Mouse (Mus musculus) cortical plate, adult 2 months (tissue): ENCODE measurements around the gene Gramd2. TPM values are rescaled to one million over a fixed set of nuclear protein-coding genes. Genes with fewer than 3 reads are reported as not detected.

ENCODE experiments used
- H3K27ac ChIP-seq: fragments of 200-500 bp; 2 replicates; pipeline ENCODE4 v1.5.1; 2012; ENCODE audit warnings: low read length, control low read depth, inconsistent platforms; ENCODE audit not compliant: insufficient read depth
- H3K4me1 ChIP-seq: fragments of 200-500 bp; 2 replicates; pipeline ENCODE4 v1.6.1; 2011; ENCODE audit warnings: low read length; ENCODE audit not compliant: control insufficient read depth, insufficient read depth
- H3K4me3 ChIP-seq: fragments of 200-500 bp; 2 replicates; pipeline ENCODE4 v1.5.1; 2011; ENCODE audit warnings: mild to moderate bottlenecking, low read length, control low read depth; ENCODE audit not compliant: insufficient read depth
- CTCF ChIP-seq: fragments of 200-500 bp; IDR thresholded peaks from 2 replicates; pipeline ENCODE4 v1.5.1; 2011; ENCODE audit warnings: mild to moderate bottlenecking, control low read depth, low read length; ENCODE audit not compliant: insufficient read depth; ENCODE audit errors: extremely low read depth
- POLR2A ChIP-seq: fragments of 200-500 bp; IDR thresholded peaks from 2 replicates; pipeline ENCODE4 v1.6.1; 2011; ENCODE audit warnings: mild to moderate bottlenecking, low read length, control low read depth; ENCODE audit not compliant: insufficient read depth; ENCODE audit errors: extremely low read depth
- polyA plus RNA-seq: library from polyadenylated mRNA; depleted of rRNA; stranded (reverse); fragments of >200 nt; gene quantifications from 2 replicates; pipeline ENCODE4 v1.2.3, GENCODE M21; 2012

The Gramd2 gene
- polyA plus RNA-seq, 1 experiment = 18.7 TPM

DNA sequence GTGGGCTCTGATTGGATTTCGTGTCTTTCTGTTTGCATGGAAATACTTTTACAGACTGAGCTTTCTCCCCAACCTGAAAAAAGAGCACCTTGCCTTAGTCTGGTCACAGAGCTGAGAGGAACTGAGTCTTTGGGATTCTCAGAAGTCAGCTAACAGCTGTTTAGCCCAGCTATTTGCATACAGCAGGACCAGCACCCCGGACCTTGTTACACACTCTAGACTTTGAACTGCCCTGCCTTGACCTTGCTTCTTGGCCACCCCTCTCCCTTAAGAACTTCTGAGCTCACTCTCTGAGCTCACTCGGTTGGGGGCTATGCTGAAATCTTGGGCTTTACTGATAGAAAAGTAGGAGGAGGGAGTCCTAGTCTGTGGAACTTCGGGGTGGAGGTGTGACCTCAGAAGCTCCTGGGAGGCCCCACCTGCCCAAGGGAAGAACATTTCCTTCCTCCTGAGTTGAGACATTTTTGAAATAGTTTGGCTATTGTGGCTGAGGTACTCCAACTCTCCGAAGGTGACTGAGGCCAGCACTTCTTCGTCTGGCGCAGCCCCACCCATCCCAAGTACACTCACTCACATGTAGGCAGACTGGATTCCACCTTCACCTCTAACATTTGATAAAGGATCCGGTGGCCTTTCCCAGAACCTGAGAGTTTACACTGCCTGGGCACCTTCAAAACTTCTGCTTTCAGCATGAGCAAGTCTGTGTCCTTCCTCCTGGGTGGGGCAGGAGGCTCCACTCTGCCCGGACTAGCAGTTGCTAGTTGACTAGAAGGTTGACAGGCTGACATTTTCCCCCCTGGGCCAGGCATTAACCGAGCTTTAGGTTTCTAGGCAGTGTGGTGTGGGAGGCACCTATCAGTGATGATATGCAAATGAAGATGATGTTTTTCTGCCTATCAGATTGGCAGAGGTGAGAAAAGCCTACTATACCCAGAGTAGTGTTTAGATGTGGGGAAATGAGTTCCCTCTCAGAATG lies 27.2 kb downstream of the Gramd2 start:
- TF ChIP-seq CTCF (no peak), POLR2A (no peak)
- Histone ChIP-seq H3K4me1 (no peaks in the 10 kb centered on the region), H3K4me3 (no peak overlapping the region), H3K27ac (no peak overlapping the region)

GRCm38 (mm10) chr9:59709225-59709624 lies 29.3 kb downstream of the Gramd2 start:
- H3K27ac ChIP-seq = no peak overlapping the region
- TF ChIP-seq CTCF (no peak), POLR2A (no peak)
- H3K4me1 ChIP-seq = no peaks in the 10 kb centered on the region
- no peak overlapping the region for H3K4me3 ChIP-seq

DNA sequence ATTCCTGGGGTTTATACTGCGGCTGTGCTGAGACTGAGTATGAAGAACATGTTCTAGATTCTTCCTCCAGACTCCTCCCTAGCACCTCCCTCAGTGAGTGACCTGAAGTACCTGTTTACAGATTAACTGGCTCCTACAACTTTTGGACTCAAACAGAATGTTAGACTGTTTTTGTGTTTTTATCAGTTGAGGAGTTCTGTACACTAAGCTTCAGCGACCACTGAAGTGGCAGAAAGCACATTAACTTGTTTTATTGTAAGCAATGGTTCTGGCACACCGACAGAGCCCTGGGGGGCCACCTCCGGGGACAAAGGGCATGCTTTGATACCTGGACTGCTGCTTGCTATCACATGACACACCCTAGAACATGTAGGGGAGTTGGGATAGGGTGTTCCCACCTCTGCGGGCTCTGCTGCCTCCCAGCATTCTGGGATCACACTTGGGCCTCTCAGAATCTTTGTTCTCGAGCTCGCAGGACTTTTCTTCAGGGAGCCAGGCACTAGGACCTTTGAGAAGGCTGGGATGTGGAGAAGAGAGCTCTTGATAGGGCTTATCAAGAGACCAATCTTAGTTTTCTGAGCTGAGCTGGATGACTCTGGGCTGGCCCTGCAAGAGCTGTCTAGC lies 36.4 kb downstream of the Gramd2 start:
- Histone ChIP-seq H3K4me1 (no peaks in the 10 kb centered on the region), H3K27ac (no peak overlapping the region), H3K4me3 (no peak overlapping the region)
- no peak for TF ChIP-seq POLR2A
- no peak for TF ChIP-seq CTCF

- no peak overlapping the region for H3K4me3 ChIP-seq
- H3K27ac ChIP-seq = no peak overlapping the region
- TF ChIP-seq CTCF (no peak), POLR2A (no peak)
- peaks cover under 1% of the 10 kb centered on the region; the same call in 1 of the 2 replicates for H3K4me1 ChIP-seq
Observed at GRCm38 (mm10) chr9:59718237-59718636, 38.3 kb downstream of the Gramd2 start.

DNA sequence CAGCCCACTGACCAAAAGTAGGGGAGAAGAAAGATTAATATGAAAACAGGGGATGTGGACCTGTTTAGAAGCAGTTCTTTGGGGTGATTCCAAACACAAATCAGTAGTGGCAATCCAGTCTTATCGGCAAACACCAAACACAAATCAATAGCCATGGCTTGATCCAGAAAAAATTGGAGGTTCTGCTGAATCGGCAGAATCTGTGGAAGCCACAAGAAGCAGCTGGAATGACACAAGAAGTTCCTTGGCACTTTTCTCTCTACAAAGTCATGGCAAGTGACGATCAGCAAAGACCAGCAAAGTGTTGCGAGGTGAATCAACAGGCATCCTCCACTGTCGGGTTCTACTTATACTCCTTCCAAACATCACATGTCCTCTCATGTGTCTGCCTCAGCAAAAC lies 41.2 kb downstream of the Gramd2 start:
- no peak overlapping the region for H3K27ac ChIP-seq
- peaks cover 6% of the 10 kb centered on the region; the same call in 1 of the 2 replicates for H3K4me1 ChIP-seq
- H3K4me3 ChIP-seq = no peak overlapping the region
- TF ChIP-seq POLR2A (no peak), CTCF (no peak)

- no peak overlapping the region for H3K27ac ChIP-seq
- peak; percentile 87 for TF ChIP-seq CTCF
- TF ChIP-seq POLR2A = 0 out of 2 replicates have a peak, but pooled peaks have one; percentile 8
- peak overlapping the region; percentile 32 for H3K4me3 ChIP-seq
- peaks cover 6% of the 10 kb centered on the region; the same call in 1 of the 2 replicates for H3K4me1 ChIP-seq
Observed at GRCm38 (mm10) chr9:59723096-59723657, 43.2 kb downstream of the Gramd2 start.

GRCm38 (mm10) chr9:59723791-59724442 lies 44.0 kb downstream of the Gramd2 start:
- TF ChIP-seq CTCF (no peak), POLR2A (no peak)
- Histone ChIP-seq H3K27ac (peak overlapping the region; percentile 23; the same call in 1 of the 2 replicates), H3K4me3 (no peak overlapping the region; the same call in 1 of the 2 replicates), H3K4me1 (peaks cover 6% of the 10 kb centered on the region; the same call in 1 of the 2 replicates)

DNA sequence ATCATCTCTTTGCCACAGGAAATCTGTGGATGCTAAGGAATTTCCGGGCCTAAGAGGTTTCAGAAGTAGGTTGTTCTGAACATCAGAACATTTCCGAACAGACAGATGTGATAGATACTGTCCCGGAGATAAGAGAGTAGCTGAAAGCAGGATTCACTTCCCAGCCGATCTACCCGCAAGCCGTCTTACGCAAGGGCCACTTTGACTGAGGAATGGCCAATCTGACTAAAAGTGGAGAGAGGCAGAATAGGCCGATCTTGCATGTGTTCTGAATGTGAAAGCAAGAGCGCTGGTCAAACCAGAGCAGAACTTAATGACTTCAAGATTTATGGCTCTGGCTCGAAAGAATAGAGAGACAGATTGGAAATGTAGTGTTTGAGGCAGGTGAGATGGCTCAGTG lies 45.6 kb downstream of the Gramd2 start:
- no peak for TF ChIP-seq POLR2A
- H3K4me1 ChIP-seq = peaks cover 6% of the 10 kb centered on the region; the same call in 1 of the 2 replicates
- no peak overlapping the region for H3K4me3 ChIP-seq
- no peak overlapping the region for H3K27ac ChIP-seq
